ENCODE assay signal across 10 mouse cellular contexts in the genomic region with DNA sequence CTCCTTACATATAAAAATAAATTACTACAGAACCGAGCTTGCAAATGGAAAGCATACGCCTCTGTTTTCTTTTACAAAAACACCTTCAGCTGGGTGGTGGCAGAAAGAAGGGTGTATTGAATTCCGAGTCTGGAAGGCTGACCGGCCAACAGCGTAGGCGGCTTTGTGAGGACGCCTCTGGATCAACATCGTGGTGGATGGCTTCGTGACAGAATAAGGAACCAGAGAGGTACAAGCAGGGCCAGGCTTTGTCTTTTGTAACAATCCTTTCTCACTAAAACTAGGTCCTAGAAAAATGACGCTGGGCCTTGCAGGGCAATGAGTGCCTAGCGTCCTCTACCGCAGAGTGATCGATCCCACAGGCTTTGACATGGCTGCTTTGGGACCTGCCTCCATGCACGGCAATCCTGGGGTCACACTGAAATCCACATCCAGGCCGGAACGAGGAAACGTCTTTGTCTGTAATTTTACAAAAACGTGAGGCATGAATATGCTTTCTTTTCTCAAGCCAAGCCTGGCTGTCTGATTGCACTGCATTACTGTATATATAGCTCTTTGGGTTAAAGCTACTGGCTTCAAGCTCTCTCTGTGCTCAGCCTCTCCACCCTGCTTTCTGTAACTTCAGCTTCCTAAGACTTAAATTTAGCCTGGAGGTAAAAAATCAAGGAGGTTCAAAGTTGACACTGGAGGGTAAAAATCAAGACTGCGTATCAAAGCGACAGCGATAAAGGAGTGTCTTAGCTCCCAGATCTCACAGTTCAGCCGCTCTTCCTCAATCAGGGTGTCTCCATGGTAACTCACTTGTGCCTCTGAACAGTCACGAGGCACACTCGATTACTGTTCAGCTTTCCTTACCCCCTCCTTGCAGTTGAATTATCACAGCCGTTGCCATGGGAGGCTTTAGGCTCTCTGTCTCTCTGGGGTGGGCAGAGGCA. TPM values are rescaled to one million over a fixed set of nuclear protein-coding genes. Genes with fewer than 3 reads are reported as not detected.
DNase-seq lines count a peak whose midpoint lies in the region; ATAC-seq and TF ChIP-seq lines count a peak whose summit lies in the region.
"Had no signal": no experiment of that assay in that cellular context is flagged by ENCODE, and none has a peak within 500 bp of the region (broad histone marks: within the 10 kb centered on the region; RNA-seq: fewer than 3 reads in every experiment).

No protein-coding gene starts in this region.

- TF ChIP-seq CTCF in heart, adult 2 months (IDR thresholded peaks at IDR 0.05): no peak
- TF ChIP-seq CTCF in stomach, postnatal 0 days (IDR thresholded peaks at IDR 0.05; ENCODE audit: low read depth): no peak

- DNase-seq in limb, embryonic 10.5 days (ENCODE audit: low spot score): no peak
- peak; percentile 41 for DNase-seq in hindbrain, embryonic 10.5 days (ENCODE audit: low spot score)
- DNase-seq in mesoderm, embryonic 11.5 days (ENCODE audit: low read depth, low spot score): peak; percentile 59
- peak; percentile 70 to 88 for DNase-seq in right cerebral cortex, postnatal 10 days (ENCODE audit: low spot score in 2 of 2)
- no peak for DNase-seq in heart, adult 2 months
- DNase-seq in lung, postnatal 10 days: no peak
- no peak for DNase-seq in stomach, postnatal 0 days (ENCODE audit: low spot score)
- DNase-seq: adrenal gland, postnatal 25 days had no signal

- no peak for TF ChIP-seq EP300 in heart, adult 2 months (IDR thresholded peaks at IDR 0.05; ENCODE audit: insufficient read depth, low read depth, low read length)
- TF ChIP-seq EP300 in stomach, postnatal 0 days (optimal IDR thresholded peaks at IDR 0.05): no peak

- H3K36me3 ChIP-seq in limb, embryonic 12.5 days: no peaks in the 10 kb centered on the region
- no peaks in the 10 kb centered on the region for H3K36me3 ChIP-seq in limb, embryonic 10.5 days
- no peaks in the 10 kb centered on the region for H3K36me3 ChIP-seq in hindbrain, embryonic 10.5 days
- no peaks in the 10 kb centered on the region for H3K36me3 ChIP-seq in heart, adult 2 months (ENCODE audit: control insufficient read depth, insufficient read depth, low read length)
- no peaks in the 10 kb centered on the region for H3K36me3 ChIP-seq in stomach, postnatal 0 days (ENCODE audit: control insufficient read depth, insufficient read depth, low read length)
- H3K36me3 ChIP-seq: heart, embryonic 15.5 days had no signal

- ATAC-seq in limb, embryonic 12.5 days (ENCODE audit: insufficient number of reproducible peaks, insufficient read depth, low FRiP score, low TSS enrichment, low read depth): no peak
- no peak for ATAC-seq in stomach, postnatal 0 days (ENCODE audit: low FRiP score, low TSS enrichment)

- H3K4me1 ChIP-seq in limb, embryonic 12.5 days (replicated peaks): peaks cover 5% of the 10 kb centered on the region; the same call in 1 of the 2 replicates
- H3K4me1 ChIP-seq in limb, embryonic 10.5 days: no peaks in the 10 kb centered on the region
- peaks cover 11% of the 10 kb centered on the region for H3K4me1 ChIP-seq in hindbrain, embryonic 10.5 days (replicated peaks)
- H3K4me1 ChIP-seq in heart, adult 2 months (ENCODE audit: control insufficient read depth, insufficient read depth, low read length): no peaks in the 10 kb centered on the region
- H3K4me1 ChIP-seq in stomach, postnatal 0 days (replicated peaks; ENCODE audit: control insufficient read depth, insufficient read depth): no peaks in the 10 kb centered on the region
- H3K4me1 ChIP-seq: heart, embryonic 15.5 days had no signal

- intact Hi-C loops in heart, adult 2 months (cut with DNase I): no loop called here

- WGBS in limb, embryonic 12.5 days: 81% methylated on average over 25 of the region's 25 CpGs
- 89% methylated on average over 25 of the region's 25 CpGs for WGBS in limb, embryonic 10.5 days
- WGBS in hindbrain, embryonic 10.5 days: 71% methylated on average over 25 of the region's 25 CpGs
- WGBS in heart, adult 2 months: 87% methylated on average over 25 of the region's 25 CpGs
- 80% methylated on average over 25 of the region's 25 CpGs for WGBS in stomach, postnatal 0 days

- H3K9ac ChIP-seq in limb, embryonic 12.5 days (replicated peaks): no peak overlapping the region
- H3K9ac ChIP-seq in heart, adult 2 months (ENCODE audit: low read depth, low read length): no peak overlapping the region
- H3K9ac ChIP-seq in stomach, postnatal 0 days (ENCODE audit: low read length): no peak overlapping the region
- H3K9ac ChIP-seq: heart, embryonic 15.5 days had no signal

- H3K9me3 ChIP-seq in limb, embryonic 12.5 days: peaks cover 9% of the 10 kb centered on the region
- no peaks in the 10 kb centered on the region for H3K9me3 ChIP-seq in limb, embryonic 10.5 days (replicated peaks)
- H3K9me3 ChIP-seq in hindbrain, embryonic 10.5 days: peaks cover 7% of the 10 kb centered on the region; the same call in 1 of the 2 replicates
- no peaks in the 10 kb centered on the region; the same call in 1 of the 2 replicates for H3K9me3 ChIP-seq in stomach, postnatal 0 days (ENCODE audit: control insufficient read depth, low read length)
- H3K9me3 ChIP-seq: heart, embryonic 15.5 days had no signal

- H3K79me2 ChIP-seq in heart, adult 2 months (replicated peaks; ENCODE audit: control insufficient read depth, insufficient read depth, low read length): no peaks in the 10 kb centered on the region

- H3K4me2 ChIP-seq in limb, embryonic 12.5 days: no peak overlapping the region
- H3K4me2 ChIP-seq in stomach, postnatal 0 days (replicated peaks; ENCODE audit: low read depth): no peak overlapping the region
- H3K4me2 ChIP-seq: heart, embryonic 15.5 days had no signal

- H3K4me3 ChIP-seq in limb, embryonic 12.5 days (replicated peaks): no peak overlapping the region
- H3K4me3 ChIP-seq in limb, embryonic 10.5 days: no peak overlapping the region
- H3K4me3 ChIP-seq in hindbrain, embryonic 10.5 days: no peak overlapping the region
- H3K4me3 ChIP-seq in heart, adult 2 months: no peak overlapping the region
- no peak overlapping the region for H3K4me3 ChIP-seq in stomach, postnatal 0 days (ENCODE audit: low read depth, low read length)
- H3K4me3 ChIP-seq: heart, embryonic 15.5 days had no signal

- no peak for TF ChIP-seq POLR2A in heart, adult 2 months (IDR thresholded peaks at IDR 0.05; ENCODE audit: insufficient read depth, low read depth, low read length)

- peak overlapping the region; percentile 46 for H3K27ac ChIP-seq in limb, embryonic 12.5 days
- H3K27ac ChIP-seq in limb, embryonic 10.5 days: no peak overlapping the region
- H3K27ac ChIP-seq in hindbrain, embryonic 10.5 days: peak overlapping the region; percentile 56
- H3K27ac ChIP-seq in heart, adult 2 months: no peak overlapping the region
- no peak overlapping the region for H3K27ac ChIP-seq in stomach, postnatal 0 days (replicated peaks)
- H3K27ac ChIP-seq: heart, embryonic 15.5 days had no signal

- no peaks in the 10 kb centered on the region for H3K27me3 ChIP-seq in limb, embryonic 12.5 days
- no peaks in the 10 kb centered on the region for H3K27me3 ChIP-seq in limb, embryonic 10.5 days (ENCODE audit: low read depth, poor library complexity, severe bottlenecking)
- H3K27me3 ChIP-seq in hindbrain, embryonic 10.5 days (ENCODE audit: insufficient read depth, poor library complexity, severe bottlenecking): no peaks in the 10 kb centered on the region
- 0 out of 2 replicates have a peak, but pooled peaks cover 1% of the 10 kb centered on the region for H3K27me3 ChIP-seq in heart, adult 2 months (ENCODE audit: control insufficient read depth, insufficient read depth, low read length)
- no peaks in the 10 kb centered on the region for H3K27me3 ChIP-seq in stomach, postnatal 0 days (ENCODE audit: control insufficient read depth, insufficient read depth, low read length)
- H3K27me3 ChIP-seq: heart, embryonic 15.5 days had no signal

RNA-seq across cellular contexts. Expression of a gene that starts 24.3 kb away (rescaled TPM):
- polyA plus RNA-seq in limb, embryonic 12.5 days (2016; fragmentation: Nextera tagmentation; extraction: Ambion mirVana): 113 and 121 TPM in 2 replicates
- polyA plus RNA-seq in limb, embryonic 10.5 days (2016; fragmentation: Nextera tagmentation; extraction: Ambion mirVana): 120 and 126 TPM in 2 replicates
- polyA plus RNA-seq in hindbrain, embryonic 10.5 days (2016; fragmentation: Nextera tagmentation; extraction: Ambion mirVana): 128 and 142 TPM in 2 replicates
- total RNA-seq in heart, adult 2 months (2021): 10 to 100 TPM; 76.8 to 79.8 TPM
- 77.8 and 93.2 TPM in 2 replicates for polyA plus RNA-seq in heart, adult 2 months (2012; rRNA removed)
- 40.5 and 52.9 TPM in 2 replicates for polyA plus RNA-seq in stomach, postnatal 0 days (2015; fragmentation: Nextera tagmentation; extraction: Ambion mirVana)

Comparison
In these comparisons a context has a peak if more than half of its experiments do, and no peak if none do; other contexts are left out.
1. H3K27ac ChIP-seq: peak in limb, embryonic 12.5 days (single experiment) and hindbrain, embryonic 10.5 days (single experiment); none in limb, embryonic 10.5 days (single experiment), heart, adult 2 months (single experiment) and stomach, postnatal 0 days (single experiment).
2. DNase-seq: peak in hindbrain, embryonic 10.5 days (single experiment), mesoderm, embryonic 11.5 days (single experiment) and right cerebral cortex, postnatal 10 days (2 of 2); none in limb, embryonic 10.5 days (single experiment), heart, adult 2 months (0 of 2), lung, postnatal 10 days (single experiment) and stomach, postnatal 0 days (single experiment).